Mouse (Mus musculus) gastrocnemius, postnatal 36 days (tissue): Measurements from ENCODE around the gene Mgat4c. TPM values are rescaled to one million over a fixed set of nuclear protein-coding genes. Genes with fewer than 3 reads are reported as not detected.

Experiments used
- DNase-seq, 2 experiments: peaks; one replicate each; pipeline ENCODE4 v3.0.0; 2022
- intact Hi-C: fragments of 180-260 bp; cut with DNase I; formaldehyde crosslinking; loops from one replicate; pipeline ENCODE4 v1.15.1; 2025
- long read RNA-seq, 2 experiments: library from polyadenylated mRNA; stranded (forward); transcript quantifications; one replicate each; pipeline ENCODE4 v2.0.0; 2021
- total RNA-seq, 2 experiments: library from RNA; stranded (reverse); gene quantifications; 2 replicates each; pipeline ENCODE4 v1.2.3; 2021

Gene Mgat4c
- not detected for total RNA-seq
- long read RNA-seq, experiment 1 = 0 reads
- long read RNA-seq, experiment 2 = 0 reads

GRCm38 (mm10) chr10:101681437-101681912 is at the start of gene Mgat4c:
TSS of gene Mgat4c (plus strand) at chr10:101681487.
- intact Hi-C loops = no loop called here
- DNase-seq = no peak

DNA sequence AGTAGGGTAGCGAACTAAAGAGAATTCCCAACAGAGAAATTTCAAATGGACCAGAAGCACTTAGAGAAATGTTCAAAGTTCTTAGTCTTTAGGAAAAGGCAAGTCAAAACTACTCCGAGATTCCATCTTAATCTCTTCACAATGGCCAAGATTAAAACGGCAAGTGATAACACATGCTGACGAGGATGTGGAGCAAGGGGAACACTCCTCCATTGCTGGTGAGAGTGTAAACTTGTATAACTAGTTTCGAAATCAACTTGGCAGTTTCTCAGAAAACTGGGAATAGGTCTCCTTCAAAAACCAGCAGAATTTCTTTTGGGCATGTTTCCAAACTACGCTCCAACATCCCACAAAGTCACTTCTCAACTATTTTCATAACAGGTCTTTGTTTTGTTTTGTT is 46.0 kb upstream of the Mgat4c start:
- intact Hi-C loops = no loop called here
- DNase-seq = no peak

DNA sequence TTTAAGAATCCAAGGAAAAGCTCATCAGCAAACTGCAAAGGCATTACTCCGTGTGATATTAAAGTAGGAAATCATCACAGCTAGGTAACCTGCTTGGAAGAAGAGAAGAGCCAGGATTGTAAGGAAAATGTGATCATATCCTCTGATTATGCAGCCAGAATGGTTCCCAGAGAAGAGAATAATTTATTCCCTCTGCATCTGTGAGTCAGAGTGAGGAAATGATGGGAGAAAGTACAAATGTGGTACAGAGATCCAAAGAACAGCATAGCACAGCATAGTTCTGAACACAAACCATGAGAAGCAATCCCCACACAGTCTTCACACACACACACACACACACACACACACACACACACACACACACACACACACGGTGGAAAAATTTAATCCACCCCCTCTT is 40.2 kb upstream of the Mgat4c start:
- intact Hi-C loops = no loop called here
- DNase-seq = no peak

DNA sequence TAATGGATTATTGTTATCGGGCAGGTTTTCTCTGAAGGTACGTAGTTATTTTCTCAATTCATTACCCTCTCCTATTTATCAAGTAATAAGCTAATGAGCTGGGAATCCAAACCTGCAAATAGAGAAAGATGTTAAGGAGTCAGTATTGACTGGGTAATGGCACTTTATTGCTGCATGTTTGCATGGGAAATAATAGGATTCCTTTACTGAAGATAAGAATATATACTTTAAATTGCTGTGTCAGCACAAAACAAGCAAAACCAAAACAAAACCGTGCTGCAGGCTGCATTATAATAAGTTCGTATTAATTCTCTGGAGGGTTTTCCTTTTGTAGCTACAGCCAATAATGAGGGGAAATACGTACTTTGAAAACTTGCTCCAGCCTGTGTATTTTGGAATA is 627 bp downstream of the Mgat4c start:
- intact Hi-C loops = no loop called here
- DNase-seq = no peak

- intact Hi-C loops = no loop called here
Observed at GRCm38 (mm10) chr10:101761828-101762227, 80.5 kb downstream of the Mgat4c start.

DNA sequence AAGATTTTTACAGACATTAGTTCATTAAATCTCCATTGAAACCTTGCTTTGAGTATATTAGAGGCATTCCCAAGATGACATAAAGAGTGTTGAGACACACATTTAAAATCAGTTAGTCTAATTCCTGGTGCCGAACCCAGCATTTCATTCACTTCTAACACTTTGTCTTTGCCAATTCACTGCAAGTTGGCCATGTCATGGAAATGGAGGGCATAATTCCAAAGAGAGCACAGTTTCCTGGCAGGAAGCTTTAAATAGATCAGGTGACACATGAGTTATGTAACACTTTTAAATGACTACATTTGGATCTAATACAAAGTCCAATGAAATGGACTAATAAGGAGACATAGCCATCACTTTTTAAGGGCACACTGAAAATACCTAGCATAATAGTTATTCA is 89.4 kb downstream of the Mgat4c start:
- DNase-seq = no peak
- intact Hi-C loops = no loop called here

More at GRCm38 (mm10) chr10:101761828-101762227, 80.5 kb downstream of the Mgat4c start:
- DNase-seq = no peak

DNA sequence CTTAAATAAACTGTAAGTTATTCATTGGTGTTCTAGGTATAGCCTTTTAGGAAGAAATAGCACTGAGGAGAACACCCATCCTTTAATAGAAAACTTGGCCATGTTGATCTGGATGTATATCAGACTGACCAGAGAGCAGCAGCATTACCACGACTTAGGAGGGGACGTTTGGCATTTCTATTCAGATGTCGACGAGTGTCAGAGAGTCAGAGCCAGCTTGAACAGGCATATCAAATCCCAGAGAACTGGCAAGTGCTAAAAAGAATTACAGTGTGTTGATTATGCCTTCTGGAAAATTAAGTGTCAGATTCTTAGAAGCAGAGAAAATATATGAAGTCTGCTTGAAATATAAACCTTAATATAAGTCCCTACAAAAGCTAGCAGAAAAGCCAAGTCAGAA is 89.9 kb downstream of the Mgat4c start:
- intact Hi-C loops = no loop called here

GRCm38 (mm10) chr10:101783161-101783744 is 102.0 kb downstream of the Mgat4c start:
- DNase-seq = no peak
- intact Hi-C loops = no loop called here

More for the DNA sequence above, 89.9 kb downstream of the Mgat4c start:
- DNase-seq = no peak

DNA sequence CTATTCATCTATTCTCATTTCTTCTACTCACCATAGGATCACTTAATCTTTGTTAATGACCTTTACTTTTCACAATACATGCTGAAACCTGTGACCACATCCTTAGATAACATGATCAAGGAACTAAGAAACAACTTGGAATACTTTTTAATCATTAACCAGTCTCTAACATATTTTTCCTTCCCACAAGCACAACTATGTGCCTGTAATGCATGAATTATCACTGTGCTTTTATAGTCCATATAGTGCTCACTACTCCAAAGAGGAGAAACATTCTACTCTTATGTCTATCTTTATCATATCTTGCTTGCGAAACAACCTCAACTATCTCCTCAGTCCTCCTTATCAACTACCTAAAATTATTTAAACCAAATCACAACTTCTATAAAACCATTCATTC is 114.2 kb downstream of the Mgat4c start:
- no peak for DNase-seq

DNA sequence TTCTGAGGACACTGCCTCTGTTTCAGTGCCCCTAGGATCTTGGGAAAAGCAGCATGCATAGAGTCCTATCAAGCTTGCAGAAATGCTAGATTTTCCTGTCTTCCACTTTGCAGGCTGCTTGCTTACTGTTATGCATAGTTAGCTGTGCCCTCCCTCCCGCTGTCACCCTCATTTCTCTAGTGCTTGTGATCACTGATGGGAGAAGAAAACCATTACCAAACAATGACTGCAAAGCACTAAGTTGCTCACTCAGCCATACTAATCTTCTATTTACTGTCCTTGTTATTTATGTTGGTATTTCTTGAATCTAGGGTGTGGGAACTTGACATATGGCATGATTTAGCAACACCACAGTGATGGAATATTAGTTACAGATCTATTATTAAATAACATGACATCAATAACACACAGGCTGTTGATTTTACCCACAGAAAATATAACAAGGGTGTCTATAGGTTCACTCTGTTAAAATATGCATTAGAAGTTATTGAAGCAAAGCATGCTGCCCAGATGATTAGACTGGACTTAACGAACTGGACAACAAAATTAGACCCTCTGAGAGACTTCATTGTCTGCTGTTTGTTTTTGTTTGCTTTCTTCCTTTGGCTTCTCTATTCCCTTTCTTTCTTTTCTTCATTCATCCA is 117.7 kb downstream of the Mgat4c start:
- intact Hi-C loops = no loop called here
- no peak for DNase-seq

More for the DNA sequence above, 114.2 kb downstream of the Mgat4c start:
- intact Hi-C loops = no loop called here

DNA sequence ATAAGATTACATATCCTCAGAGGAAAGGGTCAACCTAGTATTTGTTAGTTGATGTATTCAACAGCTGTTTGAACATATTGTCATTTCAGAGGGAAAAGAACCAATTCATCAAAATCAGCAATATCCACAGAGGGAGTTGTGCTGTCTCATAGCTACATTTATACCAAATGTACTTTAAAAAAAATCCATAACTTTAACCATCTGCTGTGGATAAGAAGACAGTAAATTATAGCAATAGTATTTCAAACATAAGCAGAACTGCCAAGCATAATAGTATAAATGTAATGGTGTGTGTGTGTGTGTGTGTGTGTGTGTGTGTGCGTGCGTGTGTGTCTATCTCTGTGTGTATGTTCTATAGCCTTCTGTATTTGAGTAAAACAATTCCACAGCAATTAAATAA is 127.5 kb downstream of the Mgat4c start:
- DNase-seq = no peak
- intact Hi-C loops = no loop called here

DNA sequence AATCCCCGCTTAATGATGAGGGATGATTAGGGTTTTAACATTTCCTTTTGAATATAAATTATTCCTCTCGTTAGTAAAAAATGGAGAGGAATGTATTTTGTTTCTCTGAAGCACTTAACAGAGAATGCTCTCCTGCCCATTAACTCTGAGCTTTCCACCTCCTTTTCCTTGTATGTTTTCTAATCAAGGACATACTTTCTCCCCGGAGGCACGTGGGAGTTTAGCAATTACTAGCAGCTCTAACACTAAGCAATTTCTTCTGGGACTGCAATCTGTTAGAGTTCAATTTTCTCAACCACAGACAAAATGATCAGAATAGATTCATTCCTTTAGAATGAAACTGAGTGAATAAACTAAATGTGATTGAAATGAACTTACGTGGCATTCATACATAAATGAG is 135.6 kb downstream of the Mgat4c start:
- DNase-seq = no peak
- intact Hi-C loops = no loop called here

DNA sequence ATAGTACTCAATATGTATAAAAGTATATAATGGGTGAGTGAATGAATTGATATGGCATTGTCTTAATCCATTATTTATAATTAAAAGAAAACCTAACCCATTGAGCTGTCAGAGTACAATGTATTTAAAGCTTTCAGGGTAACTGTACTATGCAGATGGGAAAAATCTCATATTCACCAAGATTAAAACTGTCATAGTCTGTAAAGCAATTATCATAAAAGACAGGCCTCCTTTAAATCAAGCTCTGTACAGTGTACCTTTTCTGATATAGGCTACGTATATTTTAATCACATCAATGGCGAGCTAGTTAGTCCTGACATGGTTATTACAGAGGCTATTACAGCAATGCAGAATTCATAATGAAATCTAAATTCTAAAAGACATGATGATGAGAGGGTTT is 146.7 kb downstream of the Mgat4c start:
- no peak for DNase-seq
- intact Hi-C loops = no loop called here

DNA sequence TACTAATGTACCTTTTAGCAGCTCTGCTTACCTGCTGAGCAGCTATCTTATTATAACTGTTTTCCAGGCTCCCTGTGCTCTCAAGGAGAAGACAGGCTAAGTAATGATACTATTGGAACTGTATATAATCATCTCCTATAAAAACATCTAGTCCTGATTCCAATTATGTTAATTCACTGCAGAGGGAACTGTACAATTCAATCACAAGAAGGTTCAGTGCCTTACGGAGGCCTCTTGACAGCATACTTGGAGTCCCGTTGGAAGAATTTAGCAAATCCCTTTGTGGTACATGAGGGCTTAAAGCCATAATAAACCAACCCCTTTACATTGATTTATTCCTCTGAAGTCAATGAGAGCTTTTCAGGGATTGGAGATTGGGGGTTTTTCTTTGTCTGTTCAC is 174.8 kb downstream of the Mgat4c start:
- DNase-seq = no peak
- intact Hi-C loops = no loop called here

DNA sequence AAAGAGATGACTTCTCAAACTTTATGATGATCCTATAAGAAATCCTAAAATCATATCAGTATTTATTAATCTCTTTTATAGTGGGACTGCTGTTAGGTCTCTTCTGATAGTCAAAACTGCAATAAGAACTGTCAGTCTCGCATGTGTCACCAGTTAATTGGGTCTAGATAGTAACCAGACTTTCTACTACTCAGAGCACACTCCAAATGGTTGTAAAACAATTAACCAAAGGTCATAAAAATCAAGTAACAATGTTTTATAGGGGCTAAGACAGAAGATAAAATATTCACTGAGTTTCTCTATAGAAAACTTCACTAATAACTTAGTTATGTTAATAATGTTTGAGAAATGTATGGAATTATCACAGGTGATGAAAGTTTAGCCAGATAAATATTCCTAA is 208.6 kb downstream of the Mgat4c start:
- DNase-seq = no peak
- intact Hi-C loops = loop anchor here (5.0 kb wide), 1 partner anchor 38 kb away; no protein-coding TSS in a partner anchor

DNA sequence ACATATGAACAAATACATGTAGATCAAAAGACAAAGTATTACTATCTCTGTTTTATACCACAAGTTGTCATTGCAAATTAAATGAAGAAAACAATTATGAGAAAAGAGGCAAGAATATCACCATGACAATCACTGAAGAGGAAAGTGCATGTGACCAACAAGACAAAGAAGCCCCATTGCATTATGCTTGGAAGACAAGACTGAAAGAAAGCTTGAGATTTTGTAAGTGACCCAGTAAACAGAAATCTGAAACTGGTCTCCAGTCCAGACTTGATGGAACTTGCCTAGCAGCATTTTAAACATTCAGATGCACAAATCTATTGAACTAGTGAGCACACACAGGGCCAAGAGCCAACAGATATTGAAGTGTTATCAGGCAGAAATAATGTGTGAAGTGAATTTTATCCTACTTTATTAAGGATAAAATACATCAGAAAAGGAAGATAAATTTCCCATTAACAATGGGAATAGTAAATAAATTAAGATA is 236.1 kb downstream of the Mgat4c start:
- DNase-seq = no peak
- intact Hi-C loops = no loop called here

DNA sequence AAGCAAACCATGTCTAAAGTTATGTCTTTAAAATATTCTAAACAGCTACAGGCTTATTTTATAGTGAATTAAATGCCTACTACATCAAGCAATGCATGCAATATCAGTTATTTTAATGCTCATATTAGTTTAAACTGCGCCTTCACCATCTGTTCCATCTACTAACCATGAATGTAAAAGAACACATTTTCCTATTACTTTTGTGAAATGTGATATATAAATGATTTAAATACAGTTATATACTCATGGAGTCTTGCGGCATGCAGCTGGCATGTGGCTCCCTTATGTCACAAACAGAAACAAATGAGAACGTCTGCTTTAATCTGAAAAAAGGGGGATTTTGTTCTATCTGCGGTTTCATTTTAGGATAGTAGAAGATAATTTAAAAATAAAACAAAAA is 316.3 kb downstream of the Mgat4c start:
- no peak for DNase-seq
- intact Hi-C loops = no loop called here

GRCm38 (mm10) chr10:102042513-102042912 is 361.2 kb downstream of the Mgat4c start:
- DNase-seq = no peak
- intact Hi-C loops = no loop called here

- intact Hi-C loops = no loop called here
- no peak for DNase-seq
Observed at GRCm38 (mm10) chr10:102056218-102056617, 374.9 kb downstream of the Mgat4c start.

- intact Hi-C loops = no loop called here
- DNase-seq = no peak
Observed at GRCm38 (mm10) chr10:102056975-102057565, 375.8 kb downstream of the Mgat4c start.

- DNase-seq = no peak
- intact Hi-C loops = no loop called here
Observed at GRCm38 (mm10) chr10:102074541-102075398, 393.5 kb downstream of the Mgat4c start.
